Mouse (Mus musculus) kidney, postnatal 14 days (tissue): ENCODE measurements around the gene Erbb2.

Experiments used
- DNase-seq: peaks from one replicate; pipeline ENCODE4 v3.0.0; 2022; ENCODE audit warnings: mixed read lengths

The Erbb2 gene

GRCm38 (mm10) chr11:98385638-98386585 lies 26.4 kb upstream of the Erbb2 start, which contains the start of gene Pnmt:
Gene Pnmt (plus strand): TSS chr11:98386450.
- no peak for DNase-seq

- DNase-seq, result no peak
These were observed 25.7 kb upstream of the Erbb2 start for GRCm38 (mm10) chr11:98386596-98386995.

- DNase-seq, result no peak
These were observed 25.2 kb upstream of the Erbb2 start for GRCm38 (mm10) chr11:98387056-98387577.

GRCm38 (mm10) chr11:98388282-98388681 lies 24.0 kb upstream of the Erbb2 start:
- DNase-seq, result no peak

GRCm38 (mm10) chr11:98389221-98389780 lies 23.0 kb upstream of the Erbb2 start:
- DNase-seq, result peak; percentile 75

- no peak for DNase-seq
These were observed 22.1 kb upstream of the Erbb2 start for GRCm38 (mm10) chr11:98390141-98390540.

GRCm38 (mm10) chr11:98392034-98392433 lies 20.2 kb upstream of the Erbb2 start:
- DNase-seq, result no peak

- DNase-seq, result no peak
These were observed 19.6 kb upstream of the Erbb2 start for GRCm38 (mm10) chr11:98392645-98393044.

GRCm38 (mm10) chr11:98393317-98393716 lies 19.0 kb upstream of the Erbb2 start:
- peak; percentile 53 for DNase-seq

GRCm38 (mm10) chr11:98394301-98394700 lies 18.0 kb upstream of the Erbb2 start:
- DNase-seq, result peak; percentile 51

GRCm38 (mm10) chr11:98395041-98395440 lies 17.2 kb upstream of the Erbb2 start:
- DNase-seq, result peak; percentile 84

GRCm38 (mm10) chr11:98397946-98398345 lies 14.3 kb upstream of the Erbb2 start:
- DNase-seq, result no peak

GRCm38 (mm10) chr11:98400161-98400726 lies 12.0 kb upstream of the Erbb2 start, which contains the start of gene Pgap3:
Gene Pgap3 (minus strand): TSS chr11:98400490.
- peak; percentile 93 for DNase-seq

- peak; percentile 80 for DNase-seq
These were observed 11.5 kb upstream of the Erbb2 start for GRCm38 (mm10) chr11:98400816-98401215.

- peak; percentile 66 for DNase-seq
These were observed 5.6 kb upstream of the Erbb2 start for GRCm38 (mm10) chr11:98406621-98407020.

- DNase-seq, result peak; percentile 92
These were observed 3.4 kb upstream of the Erbb2 start for GRCm38 (mm10) chr11:98408872-98409271.

GRCm38 (mm10) chr11:98409341-98409822 lies 2.9 kb upstream of the Erbb2 start:
- peak; percentile 82 for DNase-seq

- DNase-seq, result peak; percentile 61
These were observed 579 bp downstream of the Erbb2 start for GRCm38 (mm10) chr11:98412797-98413301.

GRCm38 (mm10) chr11:98413731-98414130 lies 1.5 kb downstream of the Erbb2 start:
- DNase-seq, result no peak

GRCm38 (mm10) chr11:98414162-98414561 lies 1.9 kb downstream of the Erbb2 start:
- DNase-seq, result no peak

GRCm38 (mm10) chr11:98417074-98417473 lies 4.8 kb downstream of the Erbb2 start:
- no peak for DNase-seq

- no peak for DNase-seq
These were observed 6.0 kb downstream of the Erbb2 start for GRCm38 (mm10) chr11:98418273-98418672.
